Mouse (Mus musculus): ENCODE measurements around the gene Vsx2. TPM values are rescaled to one million over a fixed set of nuclear protein-coding genes. Genes with fewer than 3 reads are reported as not detected.

Vsx2 gene
- polyA plus RNA-seq, 1 experiment from 2014 or later, result 9.4 TPM

GRCm38 (mm10) chr12:84546577-84547085 is 22.9 kb upstream of the Vsx2 start:
- Histone ChIP-seq H3K4me3 (no peak overlapping the region), H3K9ac (no peak overlapping the region), H3K4me1 (no peaks in the 10 kb centered on the region), H3K27ac (no peak overlapping the region), H3K9me3 (replicated peaks) (no peaks in the 10 kb centered on the region), H3K4me2 (replicated peaks) (no peak overlapping the region), H3K27me3 (peaks cover 36% of the 10 kb centered on the region), H3K36me3 (no peaks in the 10 kb centered on the region)
- no peak for ATAC-seq (ENCODE audit: low FRiP score)
- 66% methylated on average over 2 of the region's 2 CpGs for WGBS

DNA sequence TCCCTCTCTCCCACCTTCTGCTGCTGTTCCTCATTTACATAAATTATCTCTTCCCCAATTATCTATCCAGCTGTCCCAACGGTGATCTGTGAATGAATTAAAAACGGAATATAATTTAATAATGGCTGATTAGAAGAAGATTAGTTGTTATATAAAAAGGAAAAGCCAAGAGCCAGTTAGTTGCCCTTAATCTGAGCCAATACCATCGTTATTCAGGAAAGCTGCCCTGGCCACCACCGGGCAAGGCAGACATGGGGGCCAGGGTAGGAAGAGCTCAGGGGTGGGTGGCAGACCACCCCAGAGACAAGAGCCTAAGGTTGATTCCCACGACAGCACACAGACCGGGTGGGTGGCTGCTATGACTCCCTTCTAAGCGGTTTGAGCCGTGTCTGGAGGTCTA is 21.3 kb upstream of the Vsx2 start:
- H3K9me3 ChIP-seq (replicated peaks), result no peaks in the 10 kb centered on the region
- no peak overlapping the region for H3K27ac ChIP-seq
- H3K4me1 ChIP-seq, result no peaks in the 10 kb centered on the region
- no peak overlapping the region for H3K4me3 ChIP-seq
- no peak overlapping the region for H3K9ac ChIP-seq
- 44% methylated on average over 8 of the region's 8 CpGs for WGBS
- no peak for ATAC-seq (ENCODE audit: low FRiP score)
- H3K4me2 ChIP-seq (replicated peaks), result no peak overlapping the region
- no peaks in the 10 kb centered on the region for H3K36me3 ChIP-seq
- peaks cover 38% of the 10 kb centered on the region for H3K27me3 ChIP-seq

GRCm38 (mm10) chr12:84555218-84555617 is 14.3 kb upstream of the Vsx2 start:
- WGBS, result 61% methylated on average over 8 of the region's 8 CpGs
- H3K9me3 ChIP-seq (replicated peaks), result no peaks in the 10 kb centered on the region
- ATAC-seq (ENCODE audit: low FRiP score), result no peak
- no peaks in the 10 kb centered on the region for H3K36me3 ChIP-seq
- peaks cover 27% of the 10 kb centered on the region for H3K27me3 ChIP-seq
- H3K4me2 ChIP-seq (replicated peaks), result no peak overlapping the region
- no peak overlapping the region for H3K4me3 ChIP-seq
- H3K9ac ChIP-seq, result no peak overlapping the region
- H3K4me1 ChIP-seq, result no peaks in the 10 kb centered on the region
- H3K27ac ChIP-seq, result no peak overlapping the region

DNA sequence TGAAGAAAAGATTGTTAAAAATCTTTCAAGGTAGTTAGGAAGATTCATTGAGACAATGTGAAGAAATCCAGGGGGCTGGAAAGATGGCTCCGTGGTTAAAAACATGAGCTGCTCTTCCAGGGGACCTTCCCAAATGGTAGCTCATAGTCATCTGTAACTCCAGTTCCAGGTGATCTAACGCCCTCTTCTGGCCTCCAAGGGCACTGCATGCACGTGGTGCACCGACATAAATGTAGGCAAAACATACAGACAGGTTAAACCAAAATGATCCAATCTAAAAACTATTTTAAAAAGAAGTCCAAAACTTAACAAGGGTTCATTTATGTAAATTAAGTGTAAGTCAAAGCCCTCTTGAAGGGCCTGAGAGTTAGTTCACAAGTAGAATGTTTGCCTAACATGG is 7.0 kb upstream of the Vsx2 start:
- H3K27me3 ChIP-seq, result peaks cover 43% of the 10 kb centered on the region
- no peaks in the 10 kb centered on the region for H3K4me1 ChIP-seq
- ATAC-seq (ENCODE audit: low FRiP score), result no peak
- no peak overlapping the region for H3K27ac ChIP-seq
- no peak overlapping the region for H3K4me3 ChIP-seq
- H3K4me2 ChIP-seq (replicated peaks), result no peak overlapping the region
- no peaks in the 10 kb centered on the region for H3K9me3 ChIP-seq (replicated peaks)
- H3K9ac ChIP-seq, result no peak overlapping the region
- no peaks in the 10 kb centered on the region for H3K36me3 ChIP-seq
- WGBS, result 53% methylated on average over 4 of the region's 4 CpGs

- ATAC-seq (ENCODE audit: low FRiP score), result no peak
- peaks cover 78% of the 10 kb centered on the region for H3K27me3 ChIP-seq
- 79% methylated on average over 6 of the region's 6 CpGs for WGBS
- H3K36me3 ChIP-seq, result no peaks in the 10 kb centered on the region
- no peak overlapping the region for H3K9ac ChIP-seq
- no peak overlapping the region for H3K4me3 ChIP-seq
- H3K4me1 ChIP-seq, result peaks cover 14% of the 10 kb centered on the region
- H3K9me3 ChIP-seq (replicated peaks), result no peaks in the 10 kb centered on the region
- H3K4me2 ChIP-seq (replicated peaks), result no peak overlapping the region
- no peak overlapping the region for H3K27ac ChIP-seq
Observed at GRCm38 (mm10) chr12:84567576-84567975, 2.0 kb upstream of the Vsx2 start.

DNA sequence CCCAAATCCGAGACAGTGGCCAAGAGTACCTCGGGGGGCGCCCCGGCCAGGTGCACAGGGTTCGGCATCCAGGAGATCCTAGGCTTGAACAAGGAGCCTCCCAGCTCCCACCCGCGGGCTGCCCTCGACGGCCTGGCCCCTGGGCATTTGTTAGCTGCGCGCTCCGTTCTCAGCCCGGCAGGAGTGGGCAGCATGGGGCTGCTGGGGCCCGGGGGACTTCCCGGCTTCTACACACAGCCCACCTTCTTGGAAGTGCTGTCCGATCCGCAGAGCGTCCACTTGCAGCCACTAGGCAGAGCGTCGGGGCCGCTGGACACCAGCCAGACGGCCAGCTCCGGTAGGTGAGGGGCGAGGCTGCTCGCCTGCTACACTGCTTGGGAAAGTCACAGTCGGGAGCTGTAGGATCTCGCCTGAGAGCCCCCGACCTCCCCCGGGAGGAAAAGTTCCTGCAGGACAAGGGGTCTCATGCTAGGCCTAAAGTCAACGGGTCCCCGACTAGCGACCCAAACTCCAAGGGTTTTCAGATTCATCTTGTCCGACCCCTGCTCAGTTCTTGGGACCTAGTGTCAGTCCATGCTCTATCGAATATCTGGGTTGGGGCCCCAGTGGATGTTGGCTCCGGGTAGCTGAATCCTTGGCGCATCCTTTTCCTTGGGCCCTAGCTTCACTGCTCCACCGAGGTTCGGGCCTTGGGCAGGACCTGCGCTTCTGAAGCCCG is 573 bp downstream of the Vsx2 start:
- Histone ChIP-seq H3K4me3 (peak overlapping the region; percentile 16), H3K4me2 (replicated peaks) (peak overlapping the region; percentile 27), H3K27ac (no peak overlapping the region), H3K9ac (no peak overlapping the region), H3K9me3 (replicated peaks) (no peaks in the 10 kb centered on the region), H3K27me3 (peaks cover 89% of the 10 kb centered on the region), H3K36me3 (no peaks in the 10 kb centered on the region), H3K4me1 (peaks cover 14% of the 10 kb centered on the region)
- WGBS, result 1% methylated on average over 40 of the region's 40 CpGs
- no peak for ATAC-seq (ENCODE audit: low FRiP score)

GRCm38 (mm10) chr12:84570694-84571415 is 1.3 kb downstream of the Vsx2 start:
- Histone ChIP-seq H3K9ac (no peak overlapping the region), H3K27ac (no peak overlapping the region), H3K4me1 (peaks cover 14% of the 10 kb centered on the region), H3K9me3 (replicated peaks) (no peaks in the 10 kb centered on the region), H3K4me3 (peak overlapping the region; percentile 16), H3K27me3 (peaks cover 96% of the 10 kb centered on the region), H3K4me2 (replicated peaks) (no peak overlapping the region), H3K36me3 (no peaks in the 10 kb centered on the region)
- no peak for ATAC-seq (ENCODE audit: low FRiP score)
- under 1% methylated on average over 34 of the region's 34 CpGs for WGBS

- Histone ChIP-seq H3K9ac (peak overlapping the region; percentile 42; the same call in 1 of the 2 replicates), H3K36me3 (no peaks in the 10 kb centered on the region), H3K4me3 (peak overlapping the region; percentile 16), H3K4me2 (replicated peaks) (no peak overlapping the region), H3K27ac (no peak overlapping the region), H3K4me1 (peaks cover 14% of the 10 kb centered on the region), H3K9me3 (replicated peaks) (no peaks in the 10 kb centered on the region), H3K27me3 (peaks cover 99% of the 10 kb centered on the region)
- under 1% methylated on average over 43 of the region's 43 CpGs for WGBS
- ATAC-seq (ENCODE audit: low FRiP score), result no peak
Observed at GRCm38 (mm10) chr12:84571466-84572340, 2.1 kb downstream of the Vsx2 start.

DNA sequence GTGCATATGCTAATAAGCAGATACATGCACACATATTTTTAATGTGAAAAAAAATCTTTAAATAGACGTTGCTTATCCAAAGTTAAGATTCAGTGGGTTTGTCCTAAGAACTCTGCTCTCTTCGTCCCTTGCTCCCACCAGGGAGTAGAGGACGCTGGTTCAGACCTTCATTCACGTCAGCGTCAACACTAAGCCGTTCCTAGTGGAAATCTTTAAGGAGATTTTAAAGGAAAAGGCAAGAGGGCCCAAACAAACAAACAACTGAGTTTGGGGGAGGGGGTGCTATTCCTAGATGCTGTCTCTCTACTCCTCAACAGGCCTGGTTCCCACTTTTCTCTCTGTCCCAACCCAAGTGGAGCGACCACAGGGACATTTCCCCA is 2.8 kb downstream of the Vsx2 start:
- 3% methylated on average over 7 of the region's 7 CpGs for WGBS
- no peak overlapping the region for H3K9ac ChIP-seq

GRCm38 (mm10) chr12:84573094-84573493 is 3.5 kb downstream of the Vsx2 start:
- H3K27me3 ChIP-seq, result peaks cover 99% of the 10 kb centered on the region
- H3K9me3 ChIP-seq (replicated peaks), result no peaks in the 10 kb centered on the region
- no peak for ATAC-seq (ENCODE audit: low FRiP score)
- H3K4me2 ChIP-seq (replicated peaks), result 0 out of 2 replicates have a peak overlapping the region, but pooled peaks have one; percentile 1
- WGBS, result 13% methylated on average over 7 of the region's 7 CpGs
- peaks cover 14% of the 10 kb centered on the region for H3K4me1 ChIP-seq
- H3K4me3 ChIP-seq, result no peak overlapping the region
- H3K36me3 ChIP-seq, result no peaks in the 10 kb centered on the region
- H3K9ac ChIP-seq, result no peak overlapping the region
- no peak overlapping the region for H3K27ac ChIP-seq

More for the DNA sequence above, 2.8 kb downstream of the Vsx2 start:
- Histone ChIP-seq H3K27me3 (peaks cover 99% of the 10 kb centered on the region), H3K4me1 (peaks cover 14% of the 10 kb centered on the region), H3K4me3 (peak overlapping the region; percentile 16), H3K27ac (no peak overlapping the region), H3K36me3 (no peaks in the 10 kb centered on the region), H3K4me2 (replicated peaks) (no peak overlapping the region), H3K9me3 (replicated peaks) (no peaks in the 10 kb centered on the region)
- ATAC-seq (ENCODE audit: low FRiP score), result no peak

DNA sequence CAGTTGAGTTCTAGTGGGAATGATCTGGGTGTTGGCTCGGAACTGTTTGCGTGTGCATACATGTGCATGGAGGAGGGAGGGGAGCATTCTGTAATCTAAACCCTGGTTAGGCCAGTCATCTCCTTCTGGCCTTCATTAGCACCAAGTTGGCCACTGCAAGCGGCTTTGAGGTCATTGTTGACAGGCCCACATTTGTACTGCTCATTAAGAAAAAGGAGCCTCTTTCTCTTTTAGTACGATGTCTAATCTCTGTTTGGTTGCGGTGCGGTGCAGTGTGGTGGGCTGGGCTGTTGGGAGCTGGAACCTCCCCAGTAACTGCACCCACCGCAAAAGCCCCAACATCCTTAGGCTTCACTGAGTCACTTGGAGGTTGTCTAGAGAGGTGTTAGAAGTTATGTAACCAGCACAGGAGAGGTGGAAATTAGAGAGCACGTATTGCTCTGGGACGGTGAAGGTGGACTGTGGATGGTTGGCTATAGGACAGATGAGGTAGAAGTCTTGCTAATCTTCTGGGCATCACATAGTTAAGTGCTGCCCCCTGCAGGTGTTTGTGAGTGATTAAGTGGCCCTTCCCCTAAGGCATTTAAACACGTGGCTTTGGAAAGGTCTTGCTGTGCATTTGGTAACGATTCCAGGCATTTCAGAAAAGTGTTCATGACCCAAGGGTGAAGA is 8.3 kb downstream of the Vsx2 start:
- Histone ChIP-seq H3K27ac (no peak overlapping the region), H3K36me3 (no peaks in the 10 kb centered on the region), H3K4me2 (replicated peaks) (no peak overlapping the region), H3K27me3 (peaks cover 58% of the 10 kb centered on the region), H3K4me3 (no peak overlapping the region), H3K9me3 (replicated peaks) (0 out of 2 replicates have a peak, but pooled peaks cover 8% of the 10 kb centered on the region), H3K9ac (no peak overlapping the region), H3K4me1 (peaks cover 4% of the 10 kb centered on the region; the same call in 1 of the 2 replicates)
- ATAC-seq (ENCODE audit: low FRiP score), result no peak
- 78% methylated on average over 11 of the region's 11 CpGs for WGBS
